Mouse (Mus musculus): Measurements from ENCODE around the gene Mrfap1. TPM values are rescaled to one million over a fixed set of nuclear protein-coding genes. Genes with fewer than 3 reads are reported as not detected.
A peak's percentile ranks its signal among the peaks of the same experiment; 100 is the strongest.
"Not testable (repeated sequence)": the region's sequence is repeated elsewhere in the genome, so short reads cannot be mapped to it uniquely, and the experiment has no call there.

Gene Mrfap1
- polyA plus RNA-seq (2015; fragmentation: Nextera tagmentation; extraction: Ambion mirVana), result 323 and 340 TPM in 2 replicates

DNA sequence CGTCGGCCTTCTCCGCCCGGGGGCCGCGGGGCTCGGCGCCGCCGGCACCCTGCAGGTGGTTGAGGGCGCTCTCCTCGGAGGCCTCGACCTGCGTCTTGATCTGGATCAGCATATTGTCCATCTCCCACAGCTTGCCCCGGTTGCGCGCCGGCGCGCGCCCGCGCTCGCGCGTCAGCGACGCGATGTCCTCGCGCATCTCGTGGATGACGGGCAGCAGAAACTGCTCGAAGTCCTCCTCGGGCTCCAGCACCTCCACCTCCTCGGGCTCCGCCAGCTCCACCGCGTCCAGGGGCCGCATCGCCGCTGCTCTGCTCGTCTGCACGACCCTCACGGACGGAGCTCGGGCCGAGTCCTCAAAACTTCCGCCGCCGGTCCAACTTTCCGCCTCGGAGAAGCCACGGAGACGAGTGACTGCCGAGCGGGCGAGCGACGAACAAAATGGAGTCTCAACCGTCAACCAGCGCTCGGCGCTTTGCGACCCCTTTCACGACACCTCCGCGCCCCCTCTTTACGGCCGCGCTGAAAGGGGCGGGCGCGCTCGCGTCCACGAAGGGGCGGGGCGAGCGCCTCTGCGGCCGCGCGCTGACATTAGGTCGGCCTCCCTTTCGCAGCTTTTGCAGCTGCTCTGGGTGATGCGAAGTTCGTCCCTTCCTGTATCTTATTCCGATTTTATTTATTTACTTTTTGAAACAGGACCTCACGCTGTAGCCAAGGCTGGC is at the start of gene Mrfap1:
Mrfap1 (minus strand) TSS at position 477 of the 719 bp plus-strand sequence.
- ATAC-seq (ENCODE audit: low read depth), result peak; percentile 83
- peaks cover 17% of the 10 kb centered on the region for H3K4me1 ChIP-seq (replicated peaks)
- peak within 1 kb of the TSS; percentile 88 for H3K9ac ChIP-seq
- peak within 1 kb of the TSS; percentile 74 for H3K4me3 ChIP-seq
- not testable (repeated sequence) for H3K9me3 ChIP-seq, H3K27me3 ChIP-seq
- H3K27ac ChIP-seq (replicated peaks), result peak within 1 kb of the TSS; percentile 97
- under 1% methylated on average over 90 of the region's 90 CpGs for WGBS
- H3K4me2 ChIP-seq, result peak within 1 kb of the TSS; percentile 69
- peaks cover 17% of the 10 kb centered on the region for H3K36me3 ChIP-seq

GRCm38 (mm10) chr5:36844490-36844889 is 47.9 kb upstream of the Mrfap1 start:
- WGBS, result 20% methylated on average over 10 of the region's 10 CpGs
- H3K4me3 ChIP-seq, result no peak overlapping the region
- peaks cover 9% of the 10 kb centered on the region for H3K4me1 ChIP-seq (replicated peaks)
- H3K9me3 ChIP-seq, result no peaks in the 10 kb centered on the region
- no peak overlapping the region for H3K4me2 ChIP-seq
- peak; percentile 83 for ATAC-seq (ENCODE audit: low read depth)
- H3K9ac ChIP-seq, result no peak overlapping the region
- H3K36me3 ChIP-seq, result no peaks in the 10 kb centered on the region
- H3K27me3 ChIP-seq, result no peaks in the 10 kb centered on the region
- peak overlapping the region; percentile 90 for H3K27ac ChIP-seq (replicated peaks)

DNA sequence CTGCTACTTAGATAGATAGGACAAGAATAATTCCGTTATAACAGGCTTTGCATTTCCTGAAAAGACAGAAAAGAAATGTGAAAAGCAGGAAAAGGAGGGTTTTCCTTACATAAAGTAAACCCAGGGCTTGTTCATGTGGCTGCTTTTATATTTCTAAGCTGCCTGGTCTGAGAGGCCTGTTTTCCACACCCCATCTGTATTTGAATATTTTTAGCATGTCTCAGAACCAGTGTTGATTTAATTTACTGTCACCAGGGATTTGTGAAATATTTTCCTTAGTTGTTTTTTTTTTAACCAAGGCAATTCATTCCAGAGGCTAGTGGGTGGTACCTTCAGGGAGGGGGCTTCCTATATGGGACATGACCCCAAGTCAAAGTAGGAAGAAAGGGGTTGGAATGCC is 45.1 kb upstream of the Mrfap1 start:
- Histone ChIP-seq H3K27ac (replicated peaks) (no peak overlapping the region), H3K9me3 (no peaks in the 10 kb centered on the region), H3K4me2 (no peak overlapping the region), H3K36me3 (no peaks in the 10 kb centered on the region), H3K4me1 (replicated peaks) (peaks cover 9% of the 10 kb centered on the region), H3K4me3 (no peak overlapping the region), H3K9ac (no peak overlapping the region), H3K27me3 (no peaks in the 10 kb centered on the region)
- WGBS, result 62% methylated on average over 1 of the region's 1 CpGs
- no peak for ATAC-seq (ENCODE audit: low read depth)

DNA sequence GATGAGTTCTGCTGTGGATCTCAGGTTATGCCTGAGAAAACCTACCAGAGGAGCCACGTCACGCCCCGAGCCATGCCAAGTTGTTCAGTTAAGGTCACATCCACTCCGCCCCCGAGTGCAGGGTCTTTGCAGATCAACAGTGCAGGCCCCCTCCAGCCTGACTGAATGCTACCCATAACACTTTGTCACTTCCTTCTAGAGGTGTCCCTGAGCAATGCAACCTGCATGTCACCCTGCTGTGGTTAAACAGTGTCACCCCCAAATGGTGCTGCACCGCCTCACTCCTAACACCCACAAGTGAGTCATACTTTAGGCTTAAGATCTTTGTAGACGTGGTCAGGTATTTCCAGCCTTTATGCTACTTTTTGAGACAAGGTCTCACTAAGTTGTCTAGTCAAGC is 43.5 kb upstream of the Mrfap1 start:
- H3K4me1 ChIP-seq (replicated peaks), result peaks cover 9% of the 10 kb centered on the region

GRCm38 (mm10) chr5:36839602-36840001 is 43.0 kb upstream of the Mrfap1 start:
- Histone ChIP-seq H3K4me2 (no peak overlapping the region), H3K27ac (replicated peaks) (no peak overlapping the region), H3K9me3 (no peaks in the 10 kb centered on the region), H3K9ac (no peak overlapping the region), H3K36me3 (no peaks in the 10 kb centered on the region), H3K27me3 (no peaks in the 10 kb centered on the region), H3K4me3 (no peak overlapping the region), H3K4me1 (replicated peaks) (peaks cover 9% of the 10 kb centered on the region)
- WGBS, result 77% methylated on average over 8 of the region's 8 CpGs
- ATAC-seq (ENCODE audit: low read depth), result no peak

More for the DNA sequence above, 43.5 kb upstream of the Mrfap1 start:
- Histone ChIP-seq H3K4me3 (no peak overlapping the region), H3K27ac (replicated peaks) (no peak overlapping the region), H3K27me3 (no peaks in the 10 kb centered on the region), H3K9me3 (no peaks in the 10 kb centered on the region), H3K9ac (no peak overlapping the region), H3K36me3 (no peaks in the 10 kb centered on the region), H3K4me2 (no peak overlapping the region)
- WGBS, result 87% methylated on average over 7 of the region's 7 CpGs
- no peak for ATAC-seq (ENCODE audit: low read depth)

DNA sequence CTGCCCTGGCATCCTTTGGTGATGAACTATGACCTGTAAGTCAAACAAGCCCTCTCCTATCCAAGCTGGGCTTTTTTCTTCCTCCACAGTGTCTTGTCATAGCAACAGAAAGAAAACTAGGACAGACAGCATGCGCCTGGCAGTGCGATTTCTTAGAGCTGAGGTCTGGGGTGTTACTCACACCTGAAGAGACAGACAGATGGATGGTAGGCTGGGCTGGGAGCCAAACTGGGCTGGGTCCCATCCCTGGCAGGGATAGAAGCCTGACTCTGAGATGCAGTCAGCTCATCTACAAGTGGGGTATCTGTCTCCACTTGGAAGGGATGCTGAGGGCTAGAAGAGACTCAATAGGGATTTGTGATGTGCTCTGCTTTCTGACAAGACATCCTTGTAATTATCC is 42.5 kb upstream of the Mrfap1 start:
- H3K4me3 ChIP-seq, result no peak overlapping the region
- H3K4me1 ChIP-seq (replicated peaks), result peaks cover 4% of the 10 kb centered on the region
- no peak for ATAC-seq (ENCODE audit: low read depth)
- no peaks in the 10 kb centered on the region for H3K36me3 ChIP-seq
- H3K9ac ChIP-seq, result no peak overlapping the region
- no peaks in the 10 kb centered on the region for H3K27me3 ChIP-seq
- 89% methylated on average over 2 of the region's 2 CpGs for WGBS
- no peak overlapping the region for H3K27ac ChIP-seq (replicated peaks)
- H3K9me3 ChIP-seq, result no peaks in the 10 kb centered on the region
- no peak overlapping the region for H3K4me2 ChIP-seq

- no peak overlapping the region for H3K27ac ChIP-seq (replicated peaks)
- WGBS, result under 1% methylated on average over 6 of the region's 6 CpGs
Measured at GRCm38 (mm10) chr5:36835933-36836332, 39.4 kb upstream of the Mrfap1 start.

DNA sequence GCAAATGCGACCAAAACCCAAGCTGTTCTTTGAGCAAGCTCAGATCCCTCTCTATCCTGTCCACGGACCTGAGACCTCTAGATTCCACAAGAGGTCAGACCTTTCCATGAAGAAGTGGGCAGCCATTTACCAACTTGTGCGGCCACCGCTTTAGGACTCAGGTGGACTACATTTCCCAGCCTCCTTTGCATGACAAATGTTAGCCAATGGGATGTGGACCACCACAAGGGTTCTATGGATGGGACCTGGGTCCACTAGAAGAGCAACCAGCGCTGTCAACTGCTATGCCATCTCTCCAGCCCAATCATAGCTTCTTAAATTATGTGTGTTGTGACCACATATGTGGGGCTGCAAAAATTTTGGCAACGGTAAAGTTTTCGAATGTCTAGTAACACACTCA is 34.7 kb upstream of the Mrfap1 start:
- peaks cover 11% of the 10 kb centered on the region for H3K36me3 ChIP-seq
- 61% methylated on average over 7 of the region's 7 CpGs for WGBS
- H3K4me1 ChIP-seq (replicated peaks), result peaks cover 12% of the 10 kb centered on the region
- no peak for ATAC-seq (ENCODE audit: low read depth)
- H3K27ac ChIP-seq (replicated peaks), result no peak overlapping the region
- H3K9ac ChIP-seq, result no peak overlapping the region
- H3K9me3 ChIP-seq, result no peaks in the 10 kb centered on the region
- no peak overlapping the region for H3K4me3 ChIP-seq
- peak overlapping the region; percentile 62 for H3K4me2 ChIP-seq
- H3K27me3 ChIP-seq, result no peaks in the 10 kb centered on the region

More at GRCm38 (mm10) chr5:36835933-36836332, 39.4 kb upstream of the Mrfap1 start:
- no peak overlapping the region for H3K4me3 ChIP-seq
- no peaks in the 10 kb centered on the region for H3K36me3 ChIP-seq
- H3K4me1 ChIP-seq (replicated peaks), result peaks cover 4% of the 10 kb centered on the region
- H3K9me3 ChIP-seq, result no peaks in the 10 kb centered on the region
- ATAC-seq (ENCODE audit: low read depth), result 0 out of 2 replicates have a peak, but pooled peaks have one; percentile 75
- no peak overlapping the region for H3K4me2 ChIP-seq
- no peaks in the 10 kb centered on the region for H3K27me3 ChIP-seq
- no peak overlapping the region for H3K9ac ChIP-seq

- peak within 1 kb of the TSS; percentile 48 for H3K4me3 ChIP-seq
- no peaks in the 10 kb centered on the region for H3K27me3 ChIP-seq
- peak within 1 kb of the TSS; percentile 72 for H3K9ac ChIP-seq
- WGBS, result 4% methylated on average over 45 of the region's 46 CpGs
- H3K4me2 ChIP-seq, result peak within 1 kb of the TSS; percentile 62
- peaks cover 19% of the 10 kb centered on the region for H3K36me3 ChIP-seq
- no peak within 1 kb of the TSS for H3K27ac ChIP-seq (replicated peaks)
- peaks cover 12% of the 10 kb centered on the region for H3K4me1 ChIP-seq (replicated peaks)
- peak; percentile 89 for ATAC-seq (ENCODE audit: low read depth)
- no peaks in the 10 kb centered on the region for H3K9me3 ChIP-seq
Measured at GRCm38 (mm10) chr5:36829913-36830879, 33.6 kb upstream of the Mrfap1 start, which contains the start of gene Man2b2. Gene Man2b2 (minus strand): TSS chr5:36830653.

GRCm38 (mm10) chr5:36829098-36829497 is 32.5 kb upstream of the Mrfap1 start:
- H3K4me1 ChIP-seq (replicated peaks), result peaks cover 12% of the 10 kb centered on the region
- H3K9ac ChIP-seq, result no peak overlapping the region
- no peak overlapping the region for H3K27ac ChIP-seq (replicated peaks)
- 77% methylated on average over 4 of the region's 4 CpGs for WGBS
- no peak overlapping the region for H3K4me3 ChIP-seq
- H3K4me2 ChIP-seq, result no peak overlapping the region
- H3K27me3 ChIP-seq, result no peaks in the 10 kb centered on the region
- H3K9me3 ChIP-seq, result no peaks in the 10 kb centered on the region
- no peak for ATAC-seq (ENCODE audit: low read depth)
- peaks cover 20% of the 10 kb centered on the region for H3K36me3 ChIP-seq

GRCm38 (mm10) chr5:36822907-36823306 is 26.3 kb upstream of the Mrfap1 start:
- peaks cover 57% of the 10 kb centered on the region for H3K36me3 ChIP-seq
- 92% methylated on average over 4 of the region's 4 CpGs for WGBS
- no peaks in the 10 kb centered on the region for H3K9me3 ChIP-seq
- H3K27me3 ChIP-seq, result no peaks in the 10 kb centered on the region
- no peak overlapping the region for H3K4me3 ChIP-seq
- no peaks in the 10 kb centered on the region for H3K4me1 ChIP-seq (replicated peaks)
- H3K27ac ChIP-seq (replicated peaks), result no peak overlapping the region
- no peak overlapping the region for H3K4me2 ChIP-seq
- no peak overlapping the region for H3K9ac ChIP-seq
- no peak for ATAC-seq (ENCODE audit: low read depth)

DNA sequence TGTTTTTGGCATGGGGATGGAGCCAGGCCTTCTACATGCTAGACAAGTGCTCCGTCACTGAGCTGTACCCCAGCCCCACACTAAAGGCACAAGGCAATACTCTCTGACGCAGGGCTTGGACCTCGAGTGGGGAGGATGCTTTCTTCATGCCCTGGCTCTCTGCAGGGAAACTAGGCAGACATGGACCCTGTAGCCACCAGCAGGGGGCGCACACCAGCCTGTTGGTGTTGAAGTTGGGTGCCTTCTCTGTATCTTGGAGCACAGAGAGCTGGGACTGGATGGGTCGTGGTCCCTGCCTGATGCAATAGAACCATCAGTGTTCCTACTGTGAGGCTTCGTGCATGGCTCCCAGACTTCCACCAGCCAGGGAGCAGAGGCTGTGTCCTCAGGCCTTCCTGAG is 23.6 kb upstream of the Mrfap1 start:
- no peaks in the 10 kb centered on the region for H3K4me1 ChIP-seq (replicated peaks)
- no peak overlapping the region for H3K4me3 ChIP-seq
- H3K27ac ChIP-seq (replicated peaks), result no peak overlapping the region
- peak; percentile 32; the same call in 1 of the 2 replicates for ATAC-seq (ENCODE audit: low read depth)
- 44% methylated on average over 6 of the region's 6 CpGs for WGBS
- H3K36me3 ChIP-seq, result peaks cover 47% of the 10 kb centered on the region
- no peak overlapping the region for H3K4me2 ChIP-seq
- H3K9ac ChIP-seq, result no peak overlapping the region
- no peaks in the 10 kb centered on the region for H3K9me3 ChIP-seq
- no peaks in the 10 kb centered on the region for H3K27me3 ChIP-seq
